26 mouse cellular contexts compared by ENCODE assay signal in the genomic region with DNA sequence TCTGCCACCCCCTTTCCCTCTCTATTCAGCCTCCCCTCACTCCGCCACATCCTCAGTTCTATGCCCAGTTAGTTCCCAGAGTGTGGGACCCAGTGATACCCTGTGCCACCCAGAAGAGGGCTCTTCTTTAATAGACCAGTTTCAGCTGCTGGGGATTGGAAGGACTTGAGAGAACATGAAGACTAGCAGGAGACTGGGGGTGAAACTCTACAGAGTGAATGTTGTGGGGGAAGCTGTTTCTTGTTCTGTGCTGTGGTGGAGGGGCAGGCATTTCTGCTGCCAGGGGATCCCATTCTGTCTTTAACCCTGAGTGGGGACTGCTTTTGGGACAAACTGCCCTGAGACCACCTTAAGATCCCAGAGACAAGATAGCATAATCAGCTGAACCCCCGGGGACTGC.
"Had no signal": no experiment of that assay in that cellular context is flagged by ENCODE, and none has a peak within 500 bp of the region (broad histone marks: within the 10 kb centered on the region; RNA-seq: fewer than 3 reads in every experiment).

No protein-coding gene starts in this region.

- H3K4me2 ChIP-seq: heart, embryonic 12.5 days; hindbrain, embryonic 12.5 days; hindbrain, embryonic 14.5 days; kidney, embryonic 15.5 days; limb, embryonic 12.5 days; liver, embryonic 11.5 days had no signal

- H3K4me3 ChIP-seq: gastrocnemius, adult 2 months; heart, embryonic 12.5 days; hindbrain, embryonic 10.5 days; hindbrain, embryonic 12.5 days; kidney, embryonic 15.5 days; limb, embryonic 10.5 days; limb, embryonic 12.5 days had no signal

- H3K4me1 ChIP-seq: kidney, embryonic 15.5 days had no signal

- H3K27ac ChIP-seq: gastrocnemius, adult 2 months; hindbrain, embryonic 10.5 days; hindbrain, embryonic 12.5 days; hindbrain, embryonic 14.5 days; kidney, embryonic 15.5 days; kidney, postnatal 0 days; limb, embryonic 10.5 days; limb, embryonic 12.5 days had no signal

- DNase-seq: gastrocnemius, adult 2 months; gastrocnemius, postnatal 10 days; gastrocnemius, postnatal 25 days; heart, adult 18-20 months; heart, postnatal 10 days; heart, postnatal 4 days; kidney, adult 11 months; kidney, adult 2 months; kidney, adult 9 months; kidney, postnatal 14 days; kidney, postnatal 36 days; layer of hippocampus, adult 9-11 months; layer of hippocampus, postnatal 36 days; liver had no signal

- ATAC-seq: forebrain, embryonic 16.5 days; hindbrain, embryonic 16.5 days; intestine, embryonic 16.5 days had no signal

- H3K9me3 ChIP-seq: heart, embryonic 12.5 days; hindbrain, embryonic 10.5 days; hindbrain, embryonic 12.5 days; kidney, embryonic 15.5 days; limb, embryonic 10.5 days; limb, embryonic 12.5 days had no signal

- H3K36me3 ChIP-seq: kidney, embryonic 15.5 days; limb, embryonic 12.5 days had no signal

- H3K9ac ChIP-seq: heart, embryonic 12.5 days; hindbrain, embryonic 12.5 days; hindbrain, embryonic 14.5 days; kidney, embryonic 15.5 days; limb, embryonic 12.5 days had no signal

- H3K27me3 ChIP-seq: heart, embryonic 12.5 days; hindbrain, embryonic 12.5 days; kidney, embryonic 15.5 days; limb, embryonic 12.5 days had no signal
